Mouse (Mus musculus): ENCODE results near the gene Gm42791. TPM values are rescaled to one million over a fixed set of nuclear protein-coding genes. Genes with fewer than 3 reads are reported as not detected.
A peak's percentile ranks its signal among the peaks of the same experiment; 100 is the strongest.

The Gm42791 gene
- polyA plus RNA-seq, 2 experiments from 2014 or later: 1.3 to 1.4 TPM

GRCm38 (mm10) chr5:148922773-148923172 is 72.2 kb downstream of the Gm42791 start:
- ATAC-seq: no peak

DNA sequence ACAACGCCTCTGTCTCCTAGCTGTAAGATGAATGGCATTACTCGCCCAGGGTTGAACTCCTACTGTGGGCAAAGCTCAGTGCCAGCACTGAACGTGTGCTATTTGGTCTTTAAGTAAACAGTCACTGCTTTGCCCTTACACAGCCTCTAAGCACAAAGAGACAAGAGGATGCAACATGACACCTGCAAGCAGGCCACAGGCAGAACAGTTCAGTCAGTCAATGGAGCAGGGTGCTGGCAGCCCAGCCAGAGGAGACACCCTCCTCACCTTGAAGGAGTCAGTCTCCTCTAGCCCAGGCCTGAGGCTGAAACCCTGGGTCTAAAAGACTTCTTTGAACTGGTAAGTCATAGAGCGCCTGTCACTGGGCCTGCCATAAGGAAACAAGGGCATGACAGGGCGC is 76.9 kb downstream of the Gm42791 start:
- ATAC-seq: no peak

GRCm38 (mm10) chr5:148916775-148917174 is 78.2 kb downstream of the Gm42791 start:
- no peak for ATAC-seq

- peak; percentile 73 for ATAC-seq
These were observed 82.7 kb downstream of the Gm42791 start for GRCm38 (mm10) chr5:148912262-148912661.

DNA sequence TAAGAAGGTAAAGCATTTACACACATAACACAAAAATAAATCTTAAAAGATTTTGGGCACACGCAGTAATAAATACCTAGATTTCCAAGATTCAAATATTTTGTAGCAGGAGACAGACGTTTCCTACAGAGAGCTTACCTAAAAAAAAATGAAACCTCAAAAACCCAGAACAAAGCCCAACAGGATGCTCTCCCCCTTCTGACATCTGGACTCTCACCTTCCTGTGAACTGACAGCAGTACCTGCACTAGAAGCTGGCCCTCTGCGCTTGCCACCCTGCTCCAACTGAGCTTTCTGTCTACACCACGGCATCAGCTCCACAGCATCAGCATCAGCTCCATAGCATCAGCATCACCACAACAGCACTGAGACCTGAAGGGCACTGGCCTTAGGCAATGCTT is 84.9 kb downstream of the Gm42791 start:
- ATAC-seq: peak; percentile 68

- no peak for ATAC-seq
These were observed 85.5 kb downstream of the Gm42791 start for GRCm38 (mm10) chr5:148909402-148909801.

- ATAC-seq: no peak
These were observed 85.9 kb downstream of the Gm42791 start for GRCm38 (mm10) chr5:148909057-148909395.

- no peak for ATAC-seq
These were observed 86.5 kb downstream of the Gm42791 start for GRCm38 (mm10) chr5:148908191-148909056.

GRCm38 (mm10) chr5:148906305-148906704 is 88.6 kb downstream of the Gm42791 start:
- ATAC-seq: no peak

DNA sequence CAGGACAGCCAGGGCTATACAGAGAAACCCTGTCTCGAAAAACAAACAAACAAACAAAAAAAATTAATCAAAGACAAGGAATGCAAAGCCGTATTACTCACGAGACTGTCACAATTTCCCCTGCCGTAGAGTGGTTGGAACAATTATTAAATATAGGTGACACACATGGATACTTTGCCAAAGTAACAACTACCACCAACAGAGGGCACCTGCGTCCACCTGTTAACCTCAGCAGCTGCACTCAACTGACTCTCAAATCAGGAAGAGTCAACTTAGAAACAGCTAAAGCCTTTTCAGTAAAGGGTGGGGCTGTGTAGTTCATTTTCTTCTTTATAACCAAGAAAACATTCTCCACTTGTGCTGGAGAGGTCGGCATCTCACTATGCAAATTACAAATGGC is 90.1 kb downstream of the Gm42791 start:
- peak; percentile 89 for ATAC-seq

DNA sequence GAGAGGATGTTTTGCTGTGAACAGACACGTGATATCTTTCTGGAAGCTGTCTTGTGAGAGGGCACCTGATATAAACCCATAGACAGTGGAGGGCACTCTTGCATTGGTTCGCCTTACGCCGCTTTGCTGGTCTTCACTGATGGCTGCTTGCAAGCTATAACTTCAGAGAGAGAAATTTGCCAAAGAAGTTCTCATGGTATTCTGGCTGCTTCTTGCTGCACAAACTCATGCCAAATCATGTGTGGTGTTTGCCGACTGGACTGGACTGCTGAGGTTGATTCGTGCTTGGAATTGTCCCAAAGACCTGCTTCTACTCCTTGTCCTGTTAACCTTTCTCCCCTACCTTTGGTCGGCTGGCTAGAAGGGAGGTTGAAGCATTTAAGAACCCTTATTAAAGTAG is 95.6 kb downstream of the Gm42791 start:
- no peak for ATAC-seq

DNA sequence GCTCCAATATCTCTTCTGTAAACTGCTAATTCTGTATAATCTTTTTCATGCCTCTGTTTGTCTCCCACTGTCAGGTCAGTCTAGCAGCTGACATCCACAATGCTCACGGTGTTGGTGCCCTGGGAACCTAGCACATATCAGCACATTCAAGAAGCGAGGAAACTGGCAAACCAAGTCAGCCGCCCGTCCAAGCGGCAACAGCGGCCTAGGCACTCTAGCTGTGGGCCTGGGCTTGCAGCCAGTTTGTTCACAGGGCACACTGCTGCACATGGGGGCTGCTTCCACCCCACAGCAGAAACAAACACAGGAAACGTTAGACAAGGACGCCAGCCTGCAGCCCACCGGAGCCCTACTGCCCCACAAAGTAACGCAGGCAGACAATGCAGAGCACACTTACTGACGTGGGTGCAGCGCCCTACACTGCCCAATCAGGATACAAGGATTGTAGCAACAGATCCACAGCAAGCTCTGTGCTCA is 97.0 kb downstream of the Gm42791 start:
- ATAC-seq: no peak

GRCm38 (mm10) chr5:148897069-148897702 is 97.8 kb downstream of the Gm42791 start:
- no peak for ATAC-seq

DNA sequence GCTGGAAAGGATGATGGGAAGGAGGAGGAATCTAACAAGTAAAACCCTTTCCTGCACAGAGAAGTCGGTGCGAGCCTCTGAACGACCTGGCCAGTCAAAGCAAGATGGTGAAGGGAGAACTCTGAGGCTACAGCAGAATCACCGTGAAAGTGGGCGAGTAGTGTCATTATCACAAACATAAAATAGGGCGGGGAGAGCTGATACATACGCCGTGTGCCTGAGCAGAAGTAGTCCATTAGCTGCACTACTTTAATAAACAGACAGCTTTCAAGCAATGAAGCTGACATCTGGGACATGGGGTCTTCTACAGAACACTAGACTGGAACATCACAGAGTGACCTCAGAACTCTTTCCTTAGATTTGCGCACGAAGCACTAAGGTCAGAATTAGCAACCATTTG is 98.4 kb downstream of the Gm42791 start:
- no peak for ATAC-seq

DNA sequence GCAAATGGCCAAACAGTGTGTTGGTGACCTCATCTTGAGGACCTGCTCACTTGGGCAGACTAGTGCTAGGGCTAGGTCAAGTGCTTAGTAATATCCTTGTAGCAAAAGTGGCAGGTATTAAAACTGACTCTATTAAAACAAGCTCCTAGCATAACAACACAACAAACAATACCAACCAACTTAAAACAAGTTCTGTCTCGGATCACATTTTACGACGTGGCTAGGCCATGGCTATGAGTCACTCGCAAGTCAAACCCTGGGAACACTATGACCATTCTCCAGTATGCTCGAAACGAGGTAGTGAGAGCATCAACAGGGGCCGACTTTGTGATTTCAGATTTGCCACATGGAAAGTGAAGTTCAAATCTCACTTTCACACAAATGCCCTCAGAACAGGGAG is 99.1 kb downstream of the Gm42791 start:
- no peak for ATAC-seq

GRCm38 (mm10) chr5:148895034-148895433 is 99.9 kb downstream of the Gm42791 start:
- ATAC-seq: no peak

- ATAC-seq: no peak
These were observed 104.7 kb downstream of the Gm42791 start for GRCm38 (mm10) chr5:148890237-148890636.

- peak; percentile 91 for ATAC-seq
These were observed 106.9 kb downstream of the Gm42791 start for GRCm38 (mm10) chr5:148888032-148888431.

GRCm38 (mm10) chr5:148885821-148886609 is 108.9 kb downstream of the Gm42791 start:
- no peak for ATAC-seq

DNA sequence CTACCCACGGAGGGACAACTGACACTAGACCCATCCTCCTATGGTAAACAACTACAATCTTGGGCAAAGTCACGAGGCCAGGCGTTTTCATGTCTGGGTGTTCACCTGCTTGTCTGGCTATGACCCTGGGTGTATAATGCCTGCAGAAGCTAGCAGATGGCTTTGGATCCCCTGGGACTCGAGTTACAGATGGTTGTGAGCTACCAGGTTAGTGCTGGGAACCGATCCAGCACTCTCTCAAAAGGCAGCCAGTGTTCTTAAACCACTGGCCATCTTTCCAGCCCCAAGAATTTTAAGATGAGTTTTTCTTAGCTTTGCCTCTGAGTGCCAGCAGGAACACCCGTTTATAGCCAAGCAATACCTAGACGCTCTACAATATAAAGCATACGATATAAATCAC is 111.3 kb downstream of the Gm42791 start:
- no peak for ATAC-seq

GRCm38 (mm10) chr5:148879218-148879617 is 115.7 kb downstream of the Gm42791 start:
- no peak for ATAC-seq

- no peak for ATAC-seq
These were observed 121.8 kb downstream of the Gm42791 start for GRCm38 (mm10) chr5:148873116-148873515.

DNA sequence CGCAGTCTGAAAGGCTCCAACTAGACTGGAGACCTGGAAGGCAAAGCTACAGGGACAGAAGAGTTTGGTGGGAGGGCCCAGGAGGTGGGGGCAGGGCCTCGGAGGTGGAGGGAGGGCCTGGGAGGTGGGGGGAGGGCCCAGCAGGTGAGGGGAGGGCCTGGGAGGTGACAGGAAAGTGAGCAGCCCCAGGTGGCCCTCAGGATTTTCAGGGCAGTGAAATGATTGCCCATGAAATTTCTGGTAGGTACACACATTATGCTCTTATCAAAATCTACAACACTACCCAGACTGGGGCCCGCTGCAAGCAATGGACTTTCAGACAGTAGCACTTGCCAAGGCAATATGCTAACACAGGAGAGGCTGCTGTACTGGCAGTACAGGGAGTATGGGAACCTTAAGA is 125.4 kb downstream of the Gm42791 start:
- no peak for ATAC-seq
